Mouse (Mus musculus): ENCODE results near the gene Ly6g6d.

Gene Ly6g6d

GRCm38 (mm10) chr17:35024261-35024660 is 53.6 kb downstream of the Ly6g6d start:
- no peak for DNase-seq (ENCODE audit: low read depth, low spot score)

GRCm38 (mm10) chr17:35023756-35024155 is 54.1 kb downstream of the Ly6g6d start:
- no peak for DNase-seq (ENCODE audit: low read depth, low spot score)

DNA sequence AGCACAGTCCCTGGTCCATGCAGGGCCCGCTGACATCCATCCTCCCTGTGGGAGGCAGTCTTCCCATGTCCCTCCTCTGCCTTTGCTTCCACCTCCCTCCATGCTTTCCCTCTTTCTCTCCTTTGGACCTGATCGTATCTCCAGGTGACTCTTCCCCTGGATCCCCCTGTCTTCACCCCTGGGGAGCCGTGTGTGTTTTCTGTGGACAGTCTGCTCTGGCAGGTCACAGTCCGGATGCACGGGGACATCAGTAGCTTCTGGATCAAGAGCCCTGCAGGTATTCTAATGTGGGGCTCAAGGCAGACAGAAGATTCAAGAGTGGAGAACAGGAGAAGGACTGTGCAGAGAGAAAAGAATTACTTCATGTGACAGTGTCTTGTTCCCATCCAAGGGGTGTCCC is 54.6 kb downstream of the Ly6g6d start:
- DNase-seq (ENCODE audit: low read depth, low spot score), result no peak

- no peak for DNase-seq (ENCODE audit: low read depth, low spot score)
These were observed 55.3 kb downstream of the Ly6g6d start for GRCm38 (mm10) chr17:35022541-35023060.

- no peak for DNase-seq (ENCODE audit: low read depth, low spot score)
These were observed 55.9 kb downstream of the Ly6g6d start for GRCm38 (mm10) chr17:35021842-35022477.
